Mouse (Mus musculus) brain, embryonic 14.5 days (tissue): Measurements from ENCODE around the gene Slc11a1.

ENCODE experiments used
- CTCF ChIP-seq: fragments of 200-500 bp; IDR thresholded peaks from 2 replicates; pipeline ENCODE4 v1.5.1; 2012; ENCODE audit warnings: inconsistent platforms, mild to moderate bottlenecking, moderate library complexity, borderline replicate concordance; ENCODE audit not compliant: insufficient read depth, insufficient read length; ENCODE audit errors: extremely low read depth
- POLR2A ChIP-seq: fragments of 200-500 bp; IDR thresholded peaks from 2 replicates; pipeline ENCODE4 v1.6.1; 2012; ENCODE audit warnings: mild to moderate bottlenecking, inconsistent platforms, borderline replicate concordance; ENCODE audit not compliant: poor library complexity, insufficient read depth, insufficient read length, severe bottlenecking; ENCODE audit errors: extremely low read depth

DNA sequence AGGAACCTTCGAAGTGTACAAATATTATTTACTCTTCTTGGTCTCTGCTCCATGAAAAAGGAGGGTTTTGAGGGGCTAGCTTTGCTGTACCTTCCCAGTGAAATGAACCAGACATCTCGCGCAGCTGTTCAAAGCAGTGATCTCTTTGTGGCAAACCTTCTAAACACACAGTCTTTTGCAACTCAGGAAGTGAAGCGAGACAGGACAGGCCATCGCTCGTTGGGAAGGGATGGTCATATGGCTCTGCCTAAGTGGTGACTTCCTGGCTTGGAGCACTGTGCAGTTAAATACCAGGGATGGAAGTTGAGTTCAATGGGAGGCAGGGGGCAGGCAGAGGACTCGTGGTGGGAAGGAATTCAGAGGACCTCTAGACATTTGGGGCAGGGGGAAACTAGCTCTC lies 50.9 kb downstream of the Slc11a1 start:
- TF ChIP-seq CTCF (no peak), POLR2A (no peak)
